Mouse (Mus musculus) cerebellum, adult 8-10 months (tissue): ENCODE results near the gene Zfp422.

Source experiments
- DNase-seq: peaks from one replicate; pipeline ENCODE4 v3.0.0; 2022

Gene Zfp422

DNA sequence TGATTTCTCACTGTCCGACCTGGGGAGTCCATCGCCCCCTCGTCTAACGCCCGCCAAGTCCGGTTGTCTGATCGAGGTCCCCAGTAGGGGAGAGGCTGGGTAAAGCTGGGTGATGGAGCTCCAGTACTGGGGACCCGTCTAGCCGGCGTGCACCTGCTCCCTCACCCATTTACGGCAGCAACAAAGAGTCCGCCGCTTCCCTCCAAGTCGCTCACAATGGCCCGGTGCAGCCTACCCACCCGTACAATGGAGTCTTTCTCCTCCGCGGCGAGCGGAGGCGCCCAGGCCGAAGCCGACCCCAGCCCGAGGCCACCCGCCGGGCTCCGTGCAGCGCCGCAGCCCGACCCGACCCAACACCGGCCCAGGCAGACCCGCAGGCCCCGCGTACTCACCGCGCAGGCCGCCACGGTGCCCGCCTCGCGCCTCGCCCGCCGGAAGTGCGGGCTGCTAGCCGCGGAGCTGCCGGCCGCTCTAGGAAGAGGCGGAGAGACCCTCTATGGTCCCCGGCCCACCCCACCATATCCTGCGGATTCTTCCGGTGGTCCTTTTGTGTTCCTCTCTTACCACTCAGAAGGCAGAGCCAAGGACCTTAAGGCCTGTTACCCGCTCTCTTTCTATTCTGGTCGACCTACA, at the start of gene Zfp422:
Gene Zfp422, minus strand, starts transcription at position 461 of the 633 bp plus-strand sequence.
- peak; percentile 63 for DNase-seq

DNA sequence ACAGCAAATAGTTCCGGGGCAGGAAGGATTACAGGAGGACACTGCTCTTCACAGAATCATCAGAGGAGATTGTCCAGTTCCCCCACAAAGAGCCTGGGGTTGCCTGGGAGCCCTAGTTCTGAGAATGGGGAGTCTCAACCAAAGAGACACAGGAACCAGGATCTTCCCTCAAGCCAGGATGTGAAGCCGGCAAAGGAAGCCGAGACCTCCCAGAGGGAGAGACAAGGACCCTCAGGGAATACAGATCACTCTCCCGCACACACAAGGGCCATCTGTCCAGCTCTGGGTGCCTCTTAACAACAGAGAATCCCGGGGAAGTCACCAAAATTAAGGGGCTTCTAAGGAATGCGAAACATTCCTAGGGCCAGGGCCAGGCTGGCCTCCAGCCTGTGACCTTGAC, 48.5 kb upstream of the Zfp422 start:
- no peak for DNase-seq

DNA sequence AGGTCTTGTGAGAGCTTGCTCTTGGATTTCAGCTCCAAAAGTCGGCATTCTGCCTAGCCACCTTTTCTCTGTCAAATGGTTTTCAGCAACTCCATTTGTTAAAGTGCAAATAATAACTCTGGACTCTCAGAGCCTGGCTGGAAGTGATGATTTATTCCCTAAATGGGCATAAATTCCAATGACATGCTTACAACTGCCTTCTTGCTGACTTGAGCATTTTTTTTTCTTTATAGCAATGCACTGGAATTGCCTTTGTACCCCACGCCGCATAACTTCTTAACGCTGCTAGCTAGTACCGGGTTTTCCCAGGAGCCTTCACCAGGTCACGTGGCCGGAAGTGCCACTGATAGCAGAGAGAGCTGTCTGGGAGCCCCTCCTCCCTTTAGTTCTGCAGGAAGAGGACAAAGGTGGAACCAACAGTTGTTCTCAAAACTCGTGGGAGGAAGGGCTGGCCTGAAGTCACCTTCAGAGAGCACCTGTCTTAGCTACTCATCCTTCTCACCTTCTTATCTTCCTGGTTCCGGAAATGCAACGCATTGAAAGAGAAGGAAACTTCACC, 47.6 kb upstream of the Zfp422 start:
- DNase-seq, result no peak

DNA sequence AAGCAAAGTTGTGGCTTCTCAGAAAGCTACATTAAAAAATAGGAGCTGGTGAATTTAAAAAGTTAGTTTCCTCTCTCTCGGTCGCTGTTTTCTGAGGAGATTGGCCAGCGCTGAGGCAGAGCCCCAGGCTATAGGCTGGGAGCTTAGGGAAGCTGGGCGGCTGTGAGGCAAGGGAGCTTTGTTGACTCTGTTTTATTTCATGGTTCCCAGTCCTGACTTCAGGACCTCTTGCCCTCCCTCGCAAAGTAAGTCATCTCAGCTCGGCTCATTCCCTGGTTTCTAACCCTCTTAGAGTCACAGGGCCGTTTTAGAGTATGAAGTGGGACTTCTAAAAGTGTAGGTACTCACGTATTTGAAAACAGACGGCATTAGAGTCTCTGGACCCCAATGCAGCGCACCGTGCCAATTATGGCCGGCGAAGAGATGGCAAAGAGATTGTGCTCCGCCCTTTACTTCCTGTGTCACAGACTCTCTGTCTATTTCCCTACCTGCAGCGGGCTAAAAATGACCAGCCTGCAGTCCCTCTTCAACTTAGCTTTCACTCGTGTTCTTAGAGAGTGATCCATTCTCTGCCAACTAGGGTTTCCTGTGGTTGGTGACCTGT, 45.6 kb upstream of the Zfp422 start:
- no peak for DNase-seq

DNA sequence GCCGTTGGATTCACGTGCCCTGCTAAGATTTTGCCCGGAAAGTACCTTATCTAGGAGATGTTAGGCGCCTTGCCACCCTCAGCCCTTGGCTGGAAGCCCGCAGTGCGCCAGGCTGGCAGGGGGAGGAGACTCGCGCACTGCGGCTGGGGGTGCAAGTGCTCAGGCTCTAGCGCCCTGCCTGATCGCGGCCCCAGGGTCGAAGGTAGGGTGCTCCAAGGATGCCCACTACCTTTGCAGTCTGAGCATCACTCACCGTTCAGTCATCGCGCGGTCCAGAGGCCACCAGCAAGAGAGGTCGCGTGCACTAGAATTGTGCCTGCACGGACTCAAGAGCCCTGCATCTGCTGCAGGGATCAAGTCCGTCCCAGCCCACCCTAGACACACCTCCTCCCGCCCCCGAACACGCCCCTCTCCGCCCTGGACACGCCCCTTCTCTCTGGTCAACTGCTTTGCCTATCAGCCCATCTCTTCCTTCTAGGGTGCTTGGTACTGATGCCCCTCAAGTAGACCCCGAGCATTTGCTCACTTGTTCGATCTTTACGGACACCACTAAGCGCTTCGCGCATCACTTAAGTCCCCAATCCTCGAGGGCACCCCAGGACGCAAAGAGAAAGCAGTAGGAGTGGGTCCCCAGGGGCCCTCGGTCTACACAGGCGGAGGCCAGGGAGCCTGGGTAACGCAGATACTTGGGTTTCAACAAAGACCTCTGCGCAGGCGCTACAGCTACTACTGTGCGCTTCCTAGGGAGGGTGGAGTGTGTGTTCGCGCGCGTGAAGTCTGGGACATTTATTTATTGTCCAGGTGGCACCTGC, 44.9 kb upstream of the Zfp422 start, which contains the start of gene Rassf4:
Gene Rassf4, minus strand, starts transcription at position 482 of the 812 bp plus-strand sequence.
- DNase-seq, result peak; percentile 42

DNA sequence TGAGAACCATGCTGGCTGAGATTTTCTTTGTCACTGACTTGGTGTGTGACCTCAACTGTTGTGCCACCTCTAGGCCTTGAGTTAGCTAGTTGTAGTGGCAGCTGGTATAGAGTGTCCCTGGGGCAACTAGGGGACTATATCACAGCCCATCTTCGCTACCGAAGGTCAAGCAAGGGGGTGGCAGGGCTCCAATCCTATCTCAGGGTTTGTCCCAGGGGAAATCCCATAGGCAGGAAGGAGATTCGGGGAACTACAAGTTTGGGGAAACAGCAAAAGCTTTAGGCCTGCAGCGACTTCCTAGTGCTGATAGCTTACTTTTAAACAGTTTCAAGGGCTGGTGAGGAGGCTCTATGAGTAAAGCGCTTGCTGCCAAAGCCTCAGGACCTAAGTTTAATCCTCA, 43.5 kb upstream of the Zfp422 start:
- no peak for DNase-seq

DNA sequence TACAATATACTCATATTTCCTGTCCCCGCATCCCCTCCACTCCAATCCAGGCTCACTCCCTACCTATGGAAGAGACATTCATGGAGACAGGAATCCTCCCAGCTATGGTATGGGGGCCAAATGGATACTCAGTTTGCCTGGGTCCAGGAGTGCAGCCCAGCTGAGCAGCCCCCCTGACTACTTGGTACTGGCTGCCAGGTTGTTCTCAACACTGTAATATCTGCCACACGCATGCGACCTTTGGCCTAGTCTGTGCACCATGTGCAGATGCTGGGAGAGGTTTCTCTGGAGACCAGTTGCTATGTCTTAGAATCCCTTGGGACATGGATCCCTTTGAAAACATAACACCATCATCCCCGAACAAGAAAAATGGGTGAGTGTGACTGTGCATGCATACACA, 43.0 kb upstream of the Zfp422 start:
- DNase-seq, result no peak

DNA sequence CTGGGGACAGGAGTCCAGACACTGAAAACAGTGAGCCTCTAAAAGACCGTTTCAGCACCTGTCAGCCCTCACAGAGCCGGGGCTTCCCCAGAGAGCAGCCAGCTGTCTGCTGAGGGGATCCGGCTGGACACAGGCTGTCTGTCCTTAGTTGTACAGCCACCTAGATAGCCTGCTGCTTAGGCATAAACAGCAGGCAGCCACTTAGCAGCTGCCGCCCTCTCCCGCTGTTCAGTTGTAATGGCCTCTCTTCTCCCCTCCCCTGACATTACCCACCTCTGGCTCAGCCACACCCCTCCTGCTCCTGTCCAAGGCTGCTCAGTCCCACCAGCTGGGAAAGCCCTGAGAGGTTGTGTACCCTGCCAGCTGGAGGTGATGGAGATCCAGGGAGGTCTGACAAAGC, 42.2 kb upstream of the Zfp422 start:
- DNase-seq, result no peak

DNA sequence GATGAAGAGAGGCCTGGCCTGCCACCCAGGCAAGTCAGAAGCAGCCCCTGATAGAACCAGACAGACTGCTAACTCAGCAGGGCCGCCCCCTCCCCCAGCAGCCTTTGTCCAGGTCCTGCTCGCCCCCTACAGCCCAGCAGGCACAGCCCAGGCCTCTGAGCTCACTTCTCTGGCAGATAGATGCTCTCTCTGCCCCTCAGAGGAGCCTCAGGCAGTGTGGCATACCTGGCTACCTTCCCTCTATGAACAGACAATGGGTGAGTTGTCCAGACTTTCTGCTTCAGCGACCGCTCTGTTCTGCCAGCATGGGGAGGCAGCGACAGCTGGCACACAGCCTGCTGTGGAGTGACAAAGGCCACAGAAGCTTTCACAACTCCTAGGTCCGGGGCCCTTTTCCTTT, 41.3 kb upstream of the Zfp422 start:
- no peak for DNase-seq

DNA sequence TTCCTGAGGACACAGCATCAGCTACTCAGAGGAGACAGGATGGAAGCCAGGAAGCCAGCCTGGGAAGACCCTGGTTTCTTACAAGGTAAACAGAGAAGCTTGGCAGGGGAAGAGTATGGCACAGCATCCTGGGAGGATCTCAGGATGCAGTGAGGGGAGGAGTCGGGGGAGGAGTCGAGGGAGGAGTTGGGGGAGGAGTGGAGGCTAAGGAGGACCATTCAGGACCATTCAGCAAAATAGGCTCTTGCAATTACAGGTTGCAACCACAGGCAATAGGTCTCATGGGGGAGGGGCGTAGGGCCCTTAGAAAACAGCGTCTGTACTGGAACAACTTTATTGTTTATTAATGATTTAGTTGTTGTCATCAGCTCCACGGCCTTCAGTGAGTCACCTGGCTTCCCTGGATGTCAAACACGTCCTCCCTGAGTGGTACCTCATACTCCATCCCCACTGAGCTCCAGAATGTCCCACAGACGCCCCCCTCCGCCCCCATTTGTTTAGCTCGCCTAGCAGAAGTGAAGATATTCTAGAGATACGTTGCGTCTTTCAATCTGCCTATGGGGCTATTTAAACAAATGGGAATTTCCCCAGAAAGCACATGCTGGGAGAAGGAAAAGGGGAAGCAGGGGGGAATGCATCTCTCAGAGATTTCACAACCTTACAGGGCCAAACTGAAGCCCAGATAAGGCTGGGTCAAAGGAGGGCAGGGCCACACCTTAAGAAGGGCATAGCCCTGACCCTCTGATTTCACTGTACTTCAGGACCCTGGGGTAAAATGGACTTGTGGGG, 40.1 kb upstream of the Zfp422 start:
- no peak for DNase-seq

DNA sequence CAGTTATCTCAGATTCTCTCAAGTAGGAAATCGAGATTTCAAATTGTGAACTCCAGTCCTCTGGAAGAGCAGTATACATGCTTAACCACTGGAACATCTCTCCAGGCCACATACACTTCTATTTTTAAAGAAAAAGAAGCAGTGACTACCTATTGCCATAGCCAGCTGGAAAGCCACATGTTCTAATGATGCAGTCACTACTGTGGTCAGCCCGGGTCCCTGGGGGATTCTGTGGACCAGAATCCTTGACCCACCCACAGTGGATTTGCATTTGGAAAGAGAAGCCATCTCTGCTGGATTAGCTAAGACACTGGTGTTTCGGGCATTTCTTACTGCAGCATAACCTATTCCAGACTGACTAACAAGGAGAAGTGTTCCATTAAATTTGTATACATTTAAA, 38.6 kb upstream of the Zfp422 start:
- no peak for DNase-seq

DNA sequence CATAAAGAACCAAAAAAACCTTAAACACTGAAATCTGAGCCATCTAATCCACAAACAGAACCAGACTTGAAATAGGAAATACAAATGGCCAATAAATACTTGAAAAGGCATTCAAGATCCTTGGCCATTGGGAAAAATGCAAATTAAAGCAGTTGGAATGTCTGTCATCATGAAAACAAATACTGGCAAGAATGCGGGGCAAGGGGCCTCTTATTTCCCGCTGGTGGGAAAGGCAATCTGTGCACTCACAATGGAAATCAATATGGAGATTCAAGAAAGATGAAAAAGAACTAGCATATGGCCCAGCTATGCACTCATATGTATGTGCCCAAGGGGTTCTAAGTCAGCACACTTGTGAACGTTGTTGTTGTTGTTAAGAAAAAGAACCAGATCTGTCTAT, 38.1 kb upstream of the Zfp422 start:
- no peak for DNase-seq

DNA sequence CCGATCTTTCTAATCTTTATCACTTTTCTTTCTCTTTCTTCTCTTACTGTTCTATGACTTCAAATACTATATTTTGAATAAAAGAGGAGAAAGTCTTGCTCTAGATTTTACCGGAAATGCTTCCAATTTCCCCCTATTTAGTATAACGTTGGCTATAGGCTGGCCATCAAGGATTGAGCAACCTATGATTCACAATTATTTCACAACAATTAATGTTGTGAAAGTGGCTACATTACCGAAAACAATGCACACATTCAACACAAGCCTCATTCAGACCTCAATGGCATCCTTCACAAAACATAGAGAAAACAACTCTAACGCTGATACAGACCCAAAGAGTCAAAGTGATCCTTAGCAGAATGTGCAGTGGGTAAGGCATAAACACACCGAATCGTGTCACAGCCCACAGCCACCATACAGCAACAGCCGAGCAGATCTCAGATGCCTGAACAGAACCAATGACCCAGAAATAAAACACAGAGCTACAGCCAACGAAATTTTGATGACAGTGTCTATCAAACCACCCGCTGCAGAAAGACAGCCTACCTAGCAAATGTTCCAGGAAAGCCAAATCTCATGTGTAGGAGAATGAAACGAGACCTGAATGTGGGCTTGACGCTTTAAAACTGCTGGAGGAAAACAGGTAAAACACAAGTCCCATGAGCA, 37.4 kb upstream of the Zfp422 start:
- DNase-seq, result no peak

DNA sequence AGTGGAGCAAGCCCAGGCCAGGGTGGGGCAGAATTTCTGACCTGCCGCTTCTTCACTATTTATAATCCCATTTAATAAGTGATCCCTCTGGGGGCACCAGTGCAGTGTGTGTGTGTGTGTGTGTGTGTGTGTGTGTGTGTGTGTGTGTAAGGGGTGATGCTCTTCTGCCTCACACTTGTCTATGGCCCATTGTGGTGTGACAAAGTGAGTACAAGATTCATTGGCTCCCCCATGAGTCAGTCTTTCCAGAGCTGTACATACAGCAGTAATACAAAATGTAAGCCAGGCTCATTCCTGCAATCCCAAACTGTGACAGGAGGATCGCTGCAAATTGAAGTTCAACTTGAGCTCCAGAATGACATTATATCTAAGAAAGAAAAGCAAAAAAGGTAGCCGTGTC, 36.0 kb upstream of the Zfp422 start:
- DNase-seq, result no peak

DNA sequence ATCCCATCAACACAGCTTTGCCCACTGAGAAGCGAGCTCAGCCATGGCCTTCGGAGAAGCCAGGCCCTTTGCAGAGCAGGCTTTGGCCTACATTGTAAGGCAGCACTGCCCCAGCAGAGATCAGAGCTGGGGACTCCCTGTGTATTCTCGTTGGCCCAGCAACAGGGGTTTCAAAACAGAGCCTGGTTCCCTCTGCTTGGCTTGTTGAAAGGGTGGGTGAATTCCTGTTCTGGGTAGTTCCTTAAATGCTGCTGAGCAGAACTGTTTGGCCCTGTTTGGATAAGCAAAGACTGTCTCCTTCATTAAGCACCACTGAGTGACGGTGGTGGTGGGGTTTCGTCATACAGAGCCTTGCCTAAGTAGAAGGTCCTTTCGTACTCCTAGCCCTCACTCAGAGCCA, 35.2 kb upstream of the Zfp422 start:
- DNase-seq, result no peak

DNA sequence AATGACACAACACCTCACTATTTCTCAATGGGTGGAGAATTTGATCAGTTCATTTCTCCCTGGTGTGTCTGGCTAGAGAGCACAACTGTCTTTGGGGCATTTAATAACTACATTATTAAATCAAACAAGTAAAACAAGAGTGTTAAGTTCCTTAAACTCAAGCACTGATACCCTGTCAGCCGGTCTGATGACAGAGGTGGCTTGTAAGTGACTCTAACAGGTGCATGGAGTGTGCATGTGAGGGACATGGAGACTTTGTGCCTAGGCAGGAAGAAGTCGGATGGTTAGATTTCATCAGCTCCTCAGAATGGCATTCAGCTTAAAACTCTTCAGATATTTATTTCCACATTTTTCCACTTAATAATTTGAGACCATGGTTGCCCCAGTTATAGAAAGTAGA, 34.6 kb upstream of the Zfp422 start:
- no peak for DNase-seq

DNA sequence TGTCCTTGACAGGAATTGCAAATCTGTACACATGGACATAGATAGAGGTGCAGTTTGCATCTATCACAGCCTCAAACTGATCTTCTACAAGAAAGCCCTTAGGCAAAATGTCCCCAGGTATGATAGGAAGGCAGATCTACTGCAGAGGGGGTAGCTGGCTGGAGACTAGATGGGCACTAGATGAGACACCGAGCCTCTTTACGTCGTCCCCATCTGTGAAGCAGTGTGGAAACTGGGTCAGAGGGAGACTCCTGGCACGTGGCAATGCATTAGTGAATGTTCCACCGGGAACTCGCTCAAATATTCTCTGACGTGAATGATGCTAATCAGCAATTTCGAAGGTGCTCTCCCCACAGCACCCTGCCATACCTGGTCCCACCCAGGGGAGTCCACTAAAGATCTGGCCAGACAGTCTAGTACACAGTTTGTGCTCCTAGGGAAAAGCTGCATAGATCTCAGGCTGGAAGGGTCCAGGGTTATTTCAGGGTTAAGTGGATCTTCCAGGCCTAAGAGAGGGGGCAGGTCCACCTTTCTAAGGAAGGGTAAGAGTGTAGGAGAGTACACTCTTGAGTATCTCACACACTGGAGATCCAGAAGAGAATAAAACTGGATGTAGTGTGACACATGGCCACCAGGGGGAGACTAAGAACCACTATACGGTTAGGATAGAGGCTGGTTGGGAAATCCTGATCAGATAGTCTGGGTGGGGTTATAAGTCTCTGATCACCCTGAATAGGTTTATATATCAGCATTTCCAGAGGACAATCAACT, 25.1 kb upstream of the Zfp422 start:
- peak; percentile 36 for DNase-seq

DNA sequence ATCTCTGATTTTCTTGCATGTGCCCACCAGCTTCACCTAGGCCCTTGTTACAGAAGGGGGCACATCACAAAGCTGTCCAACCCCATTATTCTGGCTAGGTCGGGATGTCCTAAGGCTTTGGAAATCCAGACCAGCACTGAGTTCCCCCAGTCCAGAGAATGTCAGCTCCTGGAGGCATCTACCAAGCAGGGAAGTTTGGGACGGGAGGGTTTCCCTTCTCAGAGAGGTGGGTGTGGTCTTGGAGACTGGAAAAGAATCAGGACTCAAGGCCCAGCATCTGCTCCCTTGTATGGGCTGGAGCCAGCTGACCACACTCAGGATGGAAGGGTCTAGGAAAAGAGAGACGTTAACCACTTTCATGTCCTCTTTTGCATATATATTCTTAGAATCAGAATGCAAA, 24.4 kb upstream of the Zfp422 start:
- no peak for DNase-seq

DNA sequence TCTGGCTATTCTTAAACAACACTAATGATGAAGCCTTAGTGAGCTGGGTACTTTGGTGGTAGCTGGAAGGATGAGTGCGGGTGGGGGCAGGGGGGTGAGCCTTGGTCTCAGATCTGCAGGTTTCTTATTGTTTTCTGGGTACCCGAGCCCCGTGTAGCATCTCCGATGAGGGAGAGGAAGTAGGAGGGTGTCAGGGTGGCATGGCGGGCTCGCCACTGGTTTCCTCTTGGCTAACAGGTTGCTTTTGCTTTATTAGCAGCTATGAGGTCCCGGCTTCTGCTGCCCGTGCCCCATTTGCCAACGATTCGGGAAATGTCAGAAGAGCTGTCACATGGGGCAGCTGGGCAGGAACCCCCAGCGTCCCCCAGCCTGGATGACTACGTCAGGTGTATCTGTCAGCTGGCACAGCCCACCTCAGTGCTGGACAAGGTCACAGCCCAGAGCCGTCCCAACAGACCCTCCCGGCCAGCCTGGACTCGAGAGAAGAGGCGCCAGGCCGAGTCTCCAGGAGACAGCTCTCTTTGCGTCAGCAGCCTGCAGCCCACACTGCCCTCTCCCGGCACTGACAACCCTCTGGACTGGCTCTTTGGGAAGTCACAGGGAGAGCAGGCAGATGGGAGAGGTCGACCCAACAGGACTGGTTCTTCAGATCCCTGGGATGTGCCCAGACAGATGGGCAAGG, 22.8 kb upstream of the Zfp422 start:
- DNase-seq, result no peak

DNA sequence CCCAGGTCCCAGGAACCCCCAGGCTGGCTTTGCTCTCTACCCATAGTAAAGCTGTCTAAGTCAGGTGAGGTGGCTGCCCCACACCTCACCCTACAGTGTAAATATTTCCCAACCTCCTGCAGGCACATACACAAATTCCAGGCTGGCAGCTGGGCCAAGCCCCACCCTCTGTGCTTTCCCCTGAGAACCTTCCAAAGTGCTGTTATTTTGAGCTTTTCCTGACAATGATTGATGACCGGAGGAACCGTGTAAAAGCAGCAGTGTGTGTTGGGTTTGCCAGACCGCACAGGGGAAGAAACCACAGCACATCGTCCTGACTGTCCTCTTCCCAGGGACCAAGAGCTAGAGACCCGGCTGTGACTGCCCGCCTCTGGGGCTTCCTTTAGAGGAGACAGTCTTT, 21.6 kb upstream of the Zfp422 start, which contains the start of gene Depp1:
Gene Depp1, plus strand, starts transcription at position 204 of the 400 bp plus-strand sequence.
- no peak for DNase-seq

DNA sequence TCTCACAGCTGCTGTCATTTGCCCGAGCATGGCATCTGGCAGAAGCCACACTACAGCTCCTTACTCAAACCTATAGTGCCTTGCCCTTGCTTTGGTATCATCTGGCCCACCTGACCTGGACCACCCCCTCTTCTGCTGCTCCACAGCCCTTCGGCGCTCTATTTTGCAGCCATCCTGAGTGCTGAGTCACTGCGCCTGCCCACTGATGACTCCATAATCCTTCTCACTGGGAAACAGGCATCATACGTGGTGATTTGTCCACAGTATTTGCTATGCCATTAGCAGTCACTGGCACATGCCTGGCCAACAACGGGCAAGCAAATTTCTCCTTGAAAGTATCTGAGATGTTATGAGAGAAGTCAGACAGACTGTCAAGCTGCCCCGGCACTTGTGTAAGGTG, 21.0 kb upstream of the Zfp422 start:
- no peak for DNase-seq
